Mouse (Mus musculus) frontal cortex, adult 2 months (tissue): ENCODE measurements around the gene Zer1. TPM values are rescaled to one million over a fixed set of nuclear protein-coding genes. Genes with fewer than 3 reads are reported as not detected.

Source experiments
- DNase-seq, 2 experiments: peaks; one replicate each; pipeline ENCODE4 v3.0.0; 2022; ENCODE audit warnings: low spot score in 1 of 2; ENCODE audit errors: extremely low spot score in 1 of 2
- polyA plus RNA-seq: library from polyadenylated mRNA; depleted of rRNA; stranded (reverse); fragments of >200 nt; gene quantifications from 2 replicates; pipeline ENCODE4 v1.2.3, GENCODE M21; 2012

Zer1 gene
- polyA plus RNA-seq, 1 experiment: 169 TPM

GRCm38 (mm10) chr2:30130156-30130555 lies 5.8 kb upstream of the Zer1 start:
- no peak for DNase-seq

GRCm38 (mm10) chr2:30128789-30129188 lies 4.4 kb upstream of the Zer1 start:
- peak in 1 of 2 experiments; percentile 77 for DNase-seq

- no peak for DNase-seq
Measured at GRCm38 (mm10) chr2:30123729-30124471, 485 bp downstream of the Zer1 start.

- DNase-seq: no peak
Measured at GRCm38 (mm10) chr2:30122766-30123165, 1.6 kb downstream of the Zer1 start.

GRCm38 (mm10) chr2:30120269-30120668 lies 4.1 kb downstream of the Zer1 start:
- no peak for DNase-seq

- peak; percentile 69 to 82 for DNase-seq
Measured at GRCm38 (mm10) chr2:30119641-30120051, 4.7 kb downstream of the Zer1 start.

GRCm38 (mm10) chr2:30112564-30112963 lies 11.8 kb downstream of the Zer1 start:
- no peak for DNase-seq

- no peak for DNase-seq
Measured at GRCm38 (mm10) chr2:30111500-30111899, 12.9 kb downstream of the Zer1 start.

- no peak for DNase-seq
Measured at GRCm38 (mm10) chr2:30108260-30108659, 16.1 kb downstream of the Zer1 start.

- no peak for DNase-seq
Measured at GRCm38 (mm10) chr2:30107646-30108045, 16.7 kb downstream of the Zer1 start.

- peak in 1 of 2 experiments; percentile 58 for DNase-seq
Measured at GRCm38 (mm10) chr2:30106364-30106763, 18.0 kb downstream of the Zer1 start.

- no peak for DNase-seq
Measured at GRCm38 (mm10) chr2:30100214-30100613, 24.2 kb downstream of the Zer1 start.

GRCm38 (mm10) chr2:30095882-30096527 lies 28.4 kb downstream of the Zer1 start:
- DNase-seq: peak in 1 of 2 experiments; percentile 39

- no peak for DNase-seq
Measured at GRCm38 (mm10) chr2:30094208-30094588, 30.2 kb downstream of the Zer1 start.

- peak; percentile 87 to 92 for DNase-seq
Measured at GRCm38 (mm10) chr2:30093471-30094207, 30.7 kb downstream of the Zer1 start, which contains the start of gene Zdhhc12. Gene Zdhhc12 (minus strand): TSS chr2:30093648.

- no peak for DNase-seq
Measured at GRCm38 (mm10) chr2:30092280-30092918, 32.0 kb downstream of the Zer1 start.

- DNase-seq: no peak
Measured at GRCm38 (mm10) chr2:30091521-30091920, 32.9 kb downstream of the Zer1 start.

- no peak for DNase-seq
Measured at GRCm38 (mm10) chr2:30087310-30087709, 37.1 kb downstream of the Zer1 start.

- DNase-seq: no peak
Measured at GRCm38 (mm10) chr2:30084632-30085031, 39.8 kb downstream of the Zer1 start.

GRCm38 (mm10) chr2:30084113-30084512 lies 40.3 kb downstream of the Zer1 start:
- DNase-seq: no peak
